Mouse (Mus musculus): ENCODE measurements around the gene Kdelr1. TPM values are rescaled to one million over a fixed set of nuclear protein-coding genes. Genes with fewer than 3 reads are reported as not detected.
A peak's percentile ranks its signal among the peaks of the same experiment; 100 is the strongest.
"Not testable (repeated sequence)": the region's sequence is repeated elsewhere in the genome, so short reads cannot be mapped to it uniquely, and the experiment has no call there.

The Kdelr1 gene
- total and polyA plus RNA-seq, 2 experiments from 2014 or later: 52.0 to 207 TPM

- Histone ChIP-seq H3K9me3 (ENCODE audit: low read length) (no peaks in the 10 kb centered on the region), H3K4me3 (ENCODE audit: low read depth, low read length) (no peak overlapping the region), H3K9ac (replicated peaks; ENCODE audit: low read length, poor library complexity, severe bottlenecking) (no peak overlapping the region), H3K27ac (ENCODE audit: low read depth, low read length) (no peak overlapping the region), H3K4me1 (ENCODE audit: insufficient read depth, low read length) (no peaks in the 10 kb centered on the region), H3K4me2 (ENCODE audit: low read depth, low read length, poor library complexity, severe bottlenecking) (no peak overlapping the region), H3K36me3 (ENCODE audit: insufficient read depth, low read length) (no peaks in the 10 kb centered on the region), H3K27me3 (ENCODE audit: insufficient read depth, low read length) (no peaks in the 10 kb centered on the region)
- no peak for TF ChIP-seq CTCF (IDR thresholded peaks at IDR 0.05)
- ATAC-seq (ENCODE audit: low FRiP score): no peak
- no peak for DNase-seq (ENCODE audit: low spot score)
- 78% methylated on average over 2 of the region's 2 CpGs for WGBS
These were observed 20.1 kb downstream of the Kdelr1 start for GRCm38 (mm10) chr7:45892651-45893050.

DNA sequence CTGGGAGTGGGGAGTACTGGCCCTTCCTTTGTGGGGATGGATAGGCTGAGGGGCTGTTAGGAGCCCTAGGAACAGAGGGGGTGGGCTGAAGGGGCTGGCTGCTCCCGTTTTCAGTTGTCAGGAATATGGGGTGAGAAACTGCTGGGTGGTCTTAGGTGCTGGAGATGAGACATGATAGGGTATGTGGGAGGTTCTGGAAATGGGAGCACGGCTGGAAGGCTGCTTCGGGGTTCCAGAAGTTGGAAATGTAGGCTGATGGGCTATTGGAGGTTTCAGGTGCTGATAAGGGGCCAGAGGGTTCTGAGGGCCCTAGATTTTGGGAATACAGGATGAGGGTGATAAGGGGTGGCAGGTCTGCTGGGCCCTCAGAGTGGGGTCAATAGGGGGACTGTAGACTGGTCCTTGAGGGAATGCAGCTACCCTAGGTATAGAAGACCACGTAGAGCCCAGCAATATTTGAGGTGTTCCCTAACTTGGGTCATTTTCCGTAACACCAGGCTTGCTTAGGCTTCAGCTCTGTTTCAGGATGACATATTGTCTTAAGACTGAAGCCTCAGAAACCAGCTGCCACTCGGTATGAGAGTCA is 23.5 kb downstream of the Kdelr1 start:
- 0 out of 2 replicates have a peak, but pooled peaks have one; percentile 0 for ATAC-seq (ENCODE audit: low FRiP score)
- H3K27me3 ChIP-seq (ENCODE audit: insufficient read depth, low read length): no peaks in the 10 kb centered on the region
- no peak for TF ChIP-seq CTCF (IDR thresholded peaks at IDR 0.05)
- no peaks in the 10 kb centered on the region for H3K36me3 ChIP-seq (ENCODE audit: insufficient read depth, low read length)
- no peak overlapping the region for H3K27ac ChIP-seq (ENCODE audit: low read depth, low read length)
- DNase-seq (ENCODE audit: low spot score): no peak
- 72% methylated on average over 6 of the region's 6 CpGs for WGBS
- no peak overlapping the region for H3K9ac ChIP-seq (replicated peaks; ENCODE audit: low read length, poor library complexity, severe bottlenecking)
- no peaks in the 10 kb centered on the region for H3K9me3 ChIP-seq (ENCODE audit: low read length)
- H3K4me2 ChIP-seq (ENCODE audit: low read depth, low read length, poor library complexity, severe bottlenecking): peak overlapping the region; percentile 42
- H3K4me1 ChIP-seq (ENCODE audit: insufficient read depth, low read length): no peaks in the 10 kb centered on the region
- H3K4me3 ChIP-seq (ENCODE audit: low read depth, low read length): 0 out of 2 replicates have a peak overlapping the region, but pooled peaks have one; percentile 10

DNA sequence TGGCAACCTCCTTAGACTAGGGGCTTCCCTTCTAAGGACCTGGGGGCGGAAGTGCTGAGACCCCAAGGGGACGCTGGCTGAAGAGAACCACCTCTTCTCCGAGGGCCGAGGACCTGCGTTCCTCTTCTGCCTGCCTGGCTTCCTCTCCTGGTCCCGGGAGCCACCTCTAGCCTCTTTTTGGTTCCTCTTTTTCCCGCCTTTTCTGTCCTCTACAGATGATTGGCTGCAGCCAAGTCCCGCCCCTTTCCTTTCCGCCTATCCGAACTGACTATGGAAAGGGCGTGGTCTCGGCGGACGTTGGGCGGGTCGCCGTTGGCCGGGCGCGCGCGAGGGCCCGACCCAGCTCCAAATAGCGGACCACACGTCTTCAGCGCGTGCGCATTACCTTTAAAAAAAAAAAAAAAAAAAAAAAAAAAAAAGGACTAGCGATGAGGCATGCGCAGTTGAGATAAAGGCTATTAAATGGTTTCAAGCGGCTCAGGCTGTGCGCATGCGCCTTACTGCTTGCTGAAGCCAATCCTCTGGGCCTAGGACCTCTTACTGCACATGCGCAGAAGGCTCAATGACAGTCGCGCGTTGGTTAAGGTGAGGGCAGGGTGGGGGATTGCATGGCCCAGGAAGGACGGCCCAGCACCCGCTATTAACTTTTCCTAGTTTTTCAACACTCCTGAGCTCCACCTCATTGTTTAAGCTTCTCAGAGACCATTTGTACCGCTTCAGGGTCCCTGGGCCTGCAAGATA is 24.1 kb downstream of the Kdelr1 start, which contains the start of the genes Syngr4 and Tmem143:
Syngr4 (minus strand) TSS at position 198 of the 741 bp plus-strand sequence.
Tmem143 (plus strand) TSS at position 425 of the 741 bp plus-strand sequence.
- peak within 1 kb of the TSS; percentile 79 for H3K4me2 ChIP-seq (ENCODE audit: low read depth, low read length, poor library complexity, severe bottlenecking)
- TF ChIP-seq CTCF (IDR thresholded peaks at IDR 0.05): no peak
- DNase-seq (ENCODE audit: low spot score) (peak; percentile 100), ATAC-seq (ENCODE audit: low FRiP score) (peak; percentile 94)
- H3K36me3 ChIP-seq (ENCODE audit: insufficient read depth, low read length): no peaks in the 10 kb centered on the region
- H3K9ac ChIP-seq (replicated peaks; ENCODE audit: low read length, poor library complexity, severe bottlenecking): peak within 1 kb of the TSS; percentile 54
- H3K27me3 ChIP-seq (ENCODE audit: insufficient read depth, low read length): no peaks in the 10 kb centered on the region
- no peaks in the 10 kb centered on the region for H3K9me3 ChIP-seq (ENCODE audit: low read length)
- peak within 1 kb of the TSS; percentile 69 for H3K27ac ChIP-seq (ENCODE audit: low read depth, low read length)
- under 1% methylated on average over 39 of the region's 40 CpGs for WGBS
- no peaks in the 10 kb centered on the region for H3K4me1 ChIP-seq (ENCODE audit: insufficient read depth, low read length)
- peak within 1 kb of the TSS; percentile 42 for H3K4me3 ChIP-seq (ENCODE audit: low read depth, low read length)

- peak overlapping the region; percentile 42 for H3K4me3 ChIP-seq (ENCODE audit: low read depth, low read length)
- peak overlapping the region; percentile 69 for H3K27ac ChIP-seq (ENCODE audit: low read depth, low read length)
- no peaks in the 10 kb centered on the region for H3K36me3 ChIP-seq (ENCODE audit: insufficient read depth, low read length)
- H3K9ac ChIP-seq (replicated peaks; ENCODE audit: low read length, poor library complexity, severe bottlenecking): peak overlapping the region; percentile 54
- no peaks in the 10 kb centered on the region for H3K4me1 ChIP-seq (ENCODE audit: insufficient read depth, low read length)
- no peaks in the 10 kb centered on the region for H3K9me3 ChIP-seq (ENCODE audit: low read length)
- no peak for TF ChIP-seq CTCF (IDR thresholded peaks at IDR 0.05)
- DNase-seq (ENCODE audit: low spot score): peak; percentile 54
- 2% methylated on average over 19 of the region's 19 CpGs for WGBS
- no peaks in the 10 kb centered on the region for H3K27me3 ChIP-seq (ENCODE audit: insufficient read depth, low read length)
- H3K4me2 ChIP-seq (ENCODE audit: low read depth, low read length, poor library complexity, severe bottlenecking): peak overlapping the region; percentile 79
- ATAC-seq (ENCODE audit: low FRiP score): peak; percentile 58
These were observed 24.7 kb downstream of the Kdelr1 start for GRCm38 (mm10) chr7:45897258-45897757.

DNA sequence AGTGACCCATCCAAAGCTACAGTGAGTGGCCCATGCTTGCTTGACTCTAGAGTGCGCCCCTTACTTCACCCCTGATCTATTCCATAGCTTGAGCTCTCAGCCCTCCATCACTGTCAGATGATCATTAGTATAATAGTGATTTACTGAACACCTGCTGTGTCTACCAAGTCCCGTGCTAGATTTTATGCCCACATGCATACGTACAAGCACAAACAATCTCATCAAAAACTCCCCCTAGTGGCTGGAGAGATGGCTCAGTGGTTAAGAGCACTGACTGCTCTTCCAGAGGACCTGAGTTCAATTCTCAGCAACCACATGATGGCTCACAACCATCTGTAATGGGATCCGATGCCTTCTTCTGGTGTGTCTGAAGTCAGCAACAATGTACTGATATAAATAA is 25.6 kb downstream of the Kdelr1 start:
- H3K27me3 ChIP-seq (ENCODE audit: insufficient read depth, low read length); H3K9me3 ChIP-seq (ENCODE audit: low read length); H3K4me3 ChIP-seq (ENCODE audit: low read depth, low read length); H3K27ac ChIP-seq (ENCODE audit: low read depth, low read length); ATAC-seq (ENCODE audit: low FRiP score); H3K9ac ChIP-seq (replicated peaks; ENCODE audit: low read length, poor library complexity, severe bottlenecking); H3K4me1 ChIP-seq (ENCODE audit: insufficient read depth, low read length); H3K36me3 ChIP-seq (ENCODE audit: insufficient read depth, low read length): not testable (repeated sequence)
- WGBS: 49% methylated on average over 4 of the region's 4 CpGs
- DNase-seq (ENCODE audit: low spot score): peak; percentile 37
- peak overlapping the region; percentile 79 for H3K4me2 ChIP-seq (ENCODE audit: low read depth, low read length, poor library complexity, severe bottlenecking)
- TF ChIP-seq CTCF (IDR thresholded peaks at IDR 0.05): peak; percentile 60

DNA sequence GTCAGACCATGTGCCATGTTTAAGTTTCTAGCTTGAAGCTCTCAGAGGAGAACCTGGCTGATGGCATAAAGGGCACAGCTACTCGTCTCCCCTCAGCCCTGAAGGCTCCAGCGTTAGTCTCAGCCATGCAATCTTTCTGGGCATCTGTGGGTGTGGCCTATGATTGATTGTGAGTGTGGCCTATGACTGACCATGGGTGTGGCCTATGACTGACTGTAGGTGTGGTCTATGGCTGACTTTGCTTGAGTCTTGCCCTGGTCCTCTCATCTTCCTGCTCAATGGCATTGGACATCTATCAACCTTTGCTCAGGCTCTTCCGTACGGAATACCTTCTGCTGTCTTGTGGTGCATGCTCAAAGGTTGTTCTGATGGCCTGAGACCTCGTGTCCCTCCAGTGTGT is 29.0 kb downstream of the Kdelr1 start:
- no peak overlapping the region for H3K9ac ChIP-seq (replicated peaks; ENCODE audit: low read length, poor library complexity, severe bottlenecking)
- no peaks in the 10 kb centered on the region for H3K9me3 ChIP-seq (ENCODE audit: low read length)
- no peaks in the 10 kb centered on the region for H3K27me3 ChIP-seq (ENCODE audit: insufficient read depth, low read length)
- DNase-seq (ENCODE audit: low spot score) (no peak), ATAC-seq (ENCODE audit: low FRiP score) (no peak)
- H3K36me3 ChIP-seq (ENCODE audit: insufficient read depth, low read length): no peaks in the 10 kb centered on the region
- no peak for TF ChIP-seq CTCF (IDR thresholded peaks at IDR 0.05)
- 60% methylated on average over 5 of the region's 5 CpGs for WGBS
- H3K27ac ChIP-seq (ENCODE audit: low read depth, low read length): no peak overlapping the region
- H3K4me1 ChIP-seq (ENCODE audit: insufficient read depth, low read length): no peaks in the 10 kb centered on the region
- no peak overlapping the region for H3K4me2 ChIP-seq (ENCODE audit: low read depth, low read length, poor library complexity, severe bottlenecking)
- no peak overlapping the region for H3K4me3 ChIP-seq (ENCODE audit: low read depth, low read length)
